Mouse (Mus musculus) layer of hippocampus, postnatal 25 days (tissue): ENCODE results near the gene Cd300ld3. TPM values are rescaled to one million over a fixed set of nuclear protein-coding genes. Genes with fewer than 3 reads are reported as not detected.

Experiments
- DNase-seq, 2 experiments: peaks; one replicate each; pipeline ENCODE4 v3.0.0; 2022; ENCODE audit warnings: mixed read lengths in 2 of 2, low spot score in 1 of 2; ENCODE audit errors: extremely low spot score in 1 of 2
- total RNA-seq, 2 experiments: library from RNA; stranded (reverse); gene quantifications; 2 replicates each; pipeline ENCODE4 v1.2.3; 2021

The Cd300ld3 gene
- under 1 TPM in 1 of 2 experiments, not detected in 1; 0.86 TPM for total RNA-seq

- no peak for DNase-seq
Observed at GRCm38 (mm10) chr11:115048259-115048658, at the start of gene Cd300ld3. Gene Cd300ld3 (minus strand): TSS chr11:115048409.

- DNase-seq: no peak
Observed at GRCm38 (mm10) chr11:115092140-115092539, 43.9 kb upstream of the Cd300ld3 start.

- no peak for DNase-seq
Observed at GRCm38 (mm10) chr11:115091362-115091901, 43.2 kb upstream of the Cd300ld3 start, which contains the start of gene Rab37. Gene Rab37 (plus strand): TSS chr11:115091431.

GRCm38 (mm10) chr11:115089853-115090252, 41.6 kb upstream of the Cd300ld3 start:
- DNase-seq: no peak

GRCm38 (mm10) chr11:115086213-115086612, 38.0 kb upstream of the Cd300ld3 start:
- DNase-seq: no peak

- no peak for DNase-seq
Observed at GRCm38 (mm10) chr11:115085064-115085463, 36.9 kb upstream of the Cd300ld3 start.

GRCm38 (mm10) chr11:115084595-115084994, 36.4 kb upstream of the Cd300ld3 start:
- DNase-seq: no peak

- peak; percentile 59 to 92 for DNase-seq
Observed at GRCm38 (mm10) chr11:115083376-115084139, 35.3 kb upstream of the Cd300ld3 start.

GRCm38 (mm10) chr11:115082196-115082595, 34.0 kb upstream of the Cd300ld3 start:
- DNase-seq: no peak

- DNase-seq: no peak
Observed at GRCm38 (mm10) chr11:115081373-115081772, 33.2 kb upstream of the Cd300ld3 start.

- peak; percentile 21 to 35 for DNase-seq
Observed at GRCm38 (mm10) chr11:115080886-115081285, 32.7 kb upstream of the Cd300ld3 start.

GRCm38 (mm10) chr11:115078680-115079079, 30.5 kb upstream of the Cd300ld3 start:
- DNase-seq: no peak

GRCm38 (mm10) chr11:115077436-115077835, 29.2 kb upstream of the Cd300ld3 start:
- DNase-seq: no peak

- DNase-seq: no peak
Observed at GRCm38 (mm10) chr11:115075859-115076258, 27.6 kb upstream of the Cd300ld3 start.

- DNase-seq: no peak
Observed at GRCm38 (mm10) chr11:115075407-115075806, 27.2 kb upstream of the Cd300ld3 start.

GRCm38 (mm10) chr11:115073002-115073401, 24.8 kb upstream of the Cd300ld3 start:
- no peak for DNase-seq

- no peak for DNase-seq
Observed at GRCm38 (mm10) chr11:115071631-115072294, 23.6 kb upstream of the Cd300ld3 start.

- DNase-seq: no peak
Observed at GRCm38 (mm10) chr11:115071015-115071551, 22.9 kb upstream of the Cd300ld3 start.

GRCm38 (mm10) chr11:115066768-115067167, 18.6 kb upstream of the Cd300ld3 start:
- DNase-seq: no peak

GRCm38 (mm10) chr11:115062077-115062476, 13.9 kb upstream of the Cd300ld3 start, which contains the start of gene Cd300e:
Gene Cd300e (minus strand): TSS chr11:115062177.
- DNase-seq: no peak

- no peak for DNase-seq
Observed at GRCm38 (mm10) chr11:115059797-115060196, 11.6 kb upstream of the Cd300ld3 start.
